Mouse (Mus musculus) hindbrain, postnatal 0 days (tissue): Measurements from ENCODE around the gene Snx33. TPM values are rescaled to one million over a fixed set of nuclear protein-coding genes. Genes with fewer than 3 reads are reported as not detected.

ENCODE experiments used
- ATAC-seq: fragments of 200-750 bp; cut with Nextera tagmentation; 2 replicates; pipeline ENCODE4 v1.8.0; 2017; ENCODE audit warnings: mild to moderate bottlenecking, moderate TSS enrichment, moderate library complexity
- DNase-seq: peaks from one replicate; pipeline ENCODE4 v3.0.0-alpha.2; 2015; ENCODE audit warnings: low spot score
- H3K27ac ChIP-seq: fragments of 300-500 bp; sonication (generic); 2 replicates; pipeline ENCODE4 v1.5.1; 2014; ENCODE audit warnings: mild to moderate bottlenecking
- H3K27me3 ChIP-seq: fragments of 300-500 bp; sonication (generic); 2 replicates; pipeline ENCODE4 v1.6.1; 2014; ENCODE audit warnings: low read length, mixed read lengths; ENCODE audit not compliant: insufficient read depth
- H3K36me3 ChIP-seq: fragments of 300-500 bp; sonication (generic); 2 replicates; pipeline ENCODE4 v1.6.1; 2014; ENCODE audit warnings: low read length, mixed read lengths; ENCODE audit not compliant: insufficient read depth
- H3K4me1 ChIP-seq: fragments of 300-500 bp; sonication (generic); 2 replicates; pipeline ENCODE4 v1.6.1; 2014; ENCODE audit warnings: antibody characterized with exemption, low read length, mixed read lengths; ENCODE audit not compliant: insufficient read depth
- H3K4me2 ChIP-seq: fragments of 300-500 bp; sonication (generic); 2 replicates; pipeline ENCODE4 v1.6.1; 2014; ENCODE audit warnings: low read depth, mild to moderate bottlenecking, low read length, moderate library complexity, mixed read lengths
- H3K4me3 ChIP-seq: fragments of 300-500 bp; sonication (generic); 2 replicates; pipeline ENCODE4 v1.5.1; 2014; ENCODE audit warnings: low read length
- H3K9ac ChIP-seq: fragments of 300-500 bp; sonication (generic); replicated peaks from 2 replicates; pipeline ENCODE4 v1.6.1; 2014; ENCODE audit warnings: mild to moderate bottlenecking, low read length, moderate library complexity, mixed read lengths
- H3K9me3 ChIP-seq: fragments of 300-500 bp; sonication (generic); 2 replicates; pipeline ENCODE4 v1.6.1; 2016; ENCODE audit warnings: low read length, mixed read lengths
- CTCF ChIP-seq: IDR thresholded peaks from 2 replicates; pipeline ENCODE4 v1.5.1; 2016; ENCODE audit warnings: antibody characterized with exemption, control low read depth, low read depth
- WGBS: fragments of 180-500 bp; shearing (Covaris S2); extraction: QIAGEN DNeasy Blood & Tissue Kit; methylation state at CpG from one replicate; pipeline ENCODE4 v1.1.7; 2014; 5-methylcytosine and 5-hydroxymethylcytosine counted together
- polyA plus RNA-seq: library from polyadenylated mRNA; unstranded; fragments of >200 nt; fragmentation: Nextera tagmentation; extraction: Ambion mirVana; gene quantifications from 2 replicates; pipeline ENCODE4 v1.2.1, GENCODE M21; 2015
- total RNA-seq: library from RNA; depleted of rRNA; stranded (reverse); fragments of >200 nt; gene quantifications from 2 replicates; pipeline ENCODE4 v1.2.3, GENCODE M21; 2014

Snx33 gene
- total and polyA plus RNA-seq, 2 experiments from 2014 or later: 2.4 to 6.7 TPM

GRCm38 (mm10) chr9:56881539-56882082 is 46.6 kb downstream of the Snx33 start:
- peak; percentile 23 for DNase-seq
- Histone ChIP-seq H3K4me2 (no peak overlapping the region), H3K9ac (no peak overlapping the region), H3K27ac (peak overlapping the region; percentile 29), H3K36me3 (no peaks in the 10 kb centered on the region), H3K27me3 (no peaks in the 10 kb centered on the region), H3K9me3 (no peaks in the 10 kb centered on the region), H3K4me1 (no peaks in the 10 kb centered on the region), H3K4me3 (no peak overlapping the region)
- TF ChIP-seq CTCF: no peak
- WGBS: 75% methylated on average over 3 of the region's 3 CpGs
- ATAC-seq: peak; percentile 62; the same call in 1 of the 2 replicates

- TF ChIP-seq CTCF: no peak
- H3K27ac ChIP-seq: peak overlapping the region; percentile 48; the same call in 1 of the 2 replicates
- peak; percentile 66; the same call in 1 of the 2 replicates for ATAC-seq
- H3K36me3 ChIP-seq: no peaks in the 10 kb centered on the region
- no peak overlapping the region for H3K4me3 ChIP-seq
- H3K4me1 ChIP-seq: no peaks in the 10 kb centered on the region
- 55% methylated on average over 9 of the region's 9 CpGs for WGBS
- no peak overlapping the region for H3K4me2 ChIP-seq
- no peaks in the 10 kb centered on the region for H3K9me3 ChIP-seq
- peak; percentile 53 for DNase-seq
- no peaks in the 10 kb centered on the region for H3K27me3 ChIP-seq
- H3K9ac ChIP-seq: no peak overlapping the region
Measured at GRCm38 (mm10) chr9:56880790-56881189, 47.4 kb downstream of the Snx33 start.

GRCm38 (mm10) chr9:56877284-56877683 is 50.9 kb downstream of the Snx33 start:
- 71% methylated on average over 5 of the region's 5 CpGs for WGBS
- no peak overlapping the region for H3K27ac ChIP-seq

GRCm38 (mm10) chr9:56876784-56877183 is 51.4 kb downstream of the Snx33 start:
- TF ChIP-seq CTCF: no peak
- Histone ChIP-seq H3K4me1 (no peaks in the 10 kb centered on the region), H3K27me3 (no peaks in the 10 kb centered on the region), H3K9me3 (no peaks in the 10 kb centered on the region), H3K4me3 (no peak overlapping the region), H3K4me2 (no peak overlapping the region), H3K27ac (no peak overlapping the region), H3K9ac (no peak overlapping the region), H3K36me3 (no peaks in the 10 kb centered on the region)
- no peak for ATAC-seq
- DNase-seq: peak; percentile 54
- 42% methylated on average over 9 of the region's 9 CpGs for WGBS

More at GRCm38 (mm10) chr9:56877284-56877683, 50.9 kb downstream of the Snx33 start:
- Histone ChIP-seq H3K4me2 (no peak overlapping the region), H3K27me3 (no peaks in the 10 kb centered on the region), H3K36me3 (no peaks in the 10 kb centered on the region), H3K4me1 (no peaks in the 10 kb centered on the region), H3K9ac (no peak overlapping the region), H3K9me3 (no peaks in the 10 kb centered on the region), H3K4me3 (no peak overlapping the region)
- ATAC-seq (no peak), DNase-seq (no peak)
- TF ChIP-seq CTCF: no peak

GRCm38 (mm10) chr9:56873097-56873496 is 55.1 kb downstream of the Snx33 start:
- no peak overlapping the region for H3K27ac ChIP-seq
- no peaks in the 10 kb centered on the region for H3K36me3 ChIP-seq
- no peak overlapping the region for H3K4me2 ChIP-seq
- ATAC-seq: no peak
- no peaks in the 10 kb centered on the region for H3K27me3 ChIP-seq
- no peak overlapping the region for H3K9ac ChIP-seq
- WGBS: 61% methylated on average over 1 of the region's 1 CpGs
- H3K4me3 ChIP-seq: no peak overlapping the region
- H3K9me3 ChIP-seq: no peaks in the 10 kb centered on the region
- H3K4me1 ChIP-seq: 0 out of 2 replicates have a peak, but pooled peaks cover 14% of the 10 kb centered on the region
- no peak for DNase-seq
- TF ChIP-seq CTCF: no peak

- Histone ChIP-seq H3K27ac (no peak overlapping the region), H3K4me3 (no peak overlapping the region), H3K4me2 (no peak overlapping the region), H3K9me3 (no peaks in the 10 kb centered on the region), H3K9ac (no peak overlapping the region), H3K4me1 (0 out of 2 replicates have a peak, but pooled peaks cover 14% of the 10 kb centered on the region), H3K27me3 (no peaks in the 10 kb centered on the region), H3K36me3 (no peaks in the 10 kb centered on the region)
- WGBS: 88% methylated on average over 5 of the region's 5 CpGs
- no peak for TF ChIP-seq CTCF
- no peak for DNase-seq
- ATAC-seq: no peak
Measured at GRCm38 (mm10) chr9:56872105-56872903, 55.9 kb downstream of the Snx33 start.
